ENCODE assay signal across 9 mouse cellular contexts in genomic region chr5:21326494-21326893, GRCm38 (mm10). TPM values are rescaled to one million over a fixed set of nuclear protein-coding genes. Genes with fewer than 3 reads are reported as not detected.
A peak's percentile ranks its signal among the peaks of the same experiment; 100 is the strongest.
DNase-seq lines count a peak whose midpoint lies in the region; ATAC-seq and TF ChIP-seq lines count a peak whose summit lies in the region.
"Had no signal": no experiment of that assay in that cellular context is flagged by ENCODE, and none has a peak within 500 bp of the region (broad histone marks: within the 10 kb centered on the region; RNA-seq: fewer than 3 reads in every experiment).

No protein-coding gene starts in this region.

- no peaks in the 10 kb centered on the region for H3K9me3 ChIP-seq in stomach, postnatal 0 days (ENCODE audit: control insufficient read depth, low read length)
- H3K9me3 ChIP-seq: stomach, embryonic 15.5 days had no signal

- H3K4me1 ChIP-seq in stomach, postnatal 0 days (replicated peaks; ENCODE audit: control insufficient read depth, insufficient read depth), result no peaks in the 10 kb centered on the region

- no peak for TF ChIP-seq EP300 in stomach, postnatal 0 days (optimal IDR thresholded peaks at IDR 0.05)

- DNase-seq in frontal cortex, postnatal 25 days (ENCODE audit: low spot score in 2 of 2), result peak; percentile 15 to 25
- DNase-seq in 3T3-L1 (ENCODE audit: low read depth, low spot score) (peak; percentile 79), R1 (ENCODE audit: low read depth, low spot score) (peak; percentile 76)
- peak; percentile 23 for DNase-seq in embryo, embryonic 11.5 days (ENCODE audit: low read depth, low spot score)
- peak; percentile 35 to 79 for DNase-seq in kidney, adult 8-10 months
- DNase-seq in stomach, postnatal 0 days (ENCODE audit: low spot score), result peak; percentile 67

- 29% methylated on average over 1 of the region's 1 CpGs for WGBS in stomach, postnatal 0 days

- no peak overlapping the region for H3K4me2 ChIP-seq in stomach, postnatal 0 days (replicated peaks; ENCODE audit: low read depth)
- H3K4me2 ChIP-seq: stomach, embryonic 15.5 days had no signal

- no peaks in the 10 kb centered on the region for H3K36me3 ChIP-seq in stomach, postnatal 0 days (ENCODE audit: control insufficient read depth, insufficient read depth, low read length)
- H3K36me3 ChIP-seq: stomach, embryonic 15.5 days had no signal

- ATAC-seq in frontal cortex, adult (ENCODE audit: low TSS enrichment), result no peak
- ATAC-seq in megakaryocyte progenitor cell, adult 5-6 weeks (replicated peaks; ENCODE audit: poor library complexity), result peak; percentile 96
- ATAC-seq in stomach, postnatal 0 days (ENCODE audit: low FRiP score, low TSS enrichment), result no peak

- no peak overlapping the region for H3K9ac ChIP-seq in stomach, postnatal 0 days (ENCODE audit: low read length)
- H3K9ac ChIP-seq: stomach, embryonic 15.5 days had no signal

- no peaks in the 10 kb centered on the region for H3K27me3 ChIP-seq in stomach, postnatal 0 days (ENCODE audit: control insufficient read depth, insufficient read depth, low read length)
- H3K27me3 ChIP-seq: stomach, embryonic 15.5 days had no signal

- H3K27ac ChIP-seq in stomach, postnatal 0 days (replicated peaks), result no peak overlapping the region
- H3K27ac ChIP-seq: stomach, embryonic 15.5 days had no signal

- TF ChIP-seq CTCF in stomach, postnatal 0 days (IDR thresholded peaks at IDR 0.05; ENCODE audit: low read depth), result peak; percentile 81

- no peak overlapping the region for H3K4me3 ChIP-seq in stomach, postnatal 0 days (ENCODE audit: low read depth, low read length)
- H3K4me3 ChIP-seq: stomach, embryonic 15.5 days had no signal

RNA-seq across cellular contexts. Expression of gene Fgl2, which starts 45.9 kb away (rescaled TPM):
- 67.9 and 69.9 TPM in 2 replicates for total RNA-seq in megakaryocyte progenitor cell, adult 5-6 weeks (2015)
- total RNA-seq in megakaryocyte progenitor cell, adult 5-6 weeks (2017), result 77.0 and 79.6 TPM in 2 replicates
- polyA plus RNA-seq in stomach, postnatal 0 days (2015; fragmentation: Nextera tagmentation; extraction: Ambion mirVana), result 10.3 and 14.4 TPM in 2 replicates

Comparison
In these comparisons a context has a peak if more than half of its experiments do, and no peak if none do; other contexts are left out.
1. DNase-seq: peak in every context shown above with its lines; median percentile 79 in 3T3-L1; 76 in R1; 67 in stomach, postnatal 0 days; 57 in kidney, adult 8-10 months; 23 in embryo, embryonic 11.5 days; 20 in frontal cortex, postnatal 25 days.